Mouse (Mus musculus) G1E (cell line): ENCODE measurements at regions not wholly inside any gene's neighbourhood (a gene's known extent, or its start where the extent isn't known, plus 50 kb on each side); places are given as distances from the start of the nearest gene placed in this dataset.

Experiments
- ATAC-seq: 2 replicates; pipeline ENCODE4 v1.8.0; 2016; ENCODE audit warnings: mild to moderate bottlenecking; ENCODE audit not compliant: insufficient number of reproducible peaks, poor library complexity, low FRiP score, severe bottlenecking; ENCODE audit errors: extremely low read depth
- DNase-seq: peaks from one replicate; pipeline ENCODE4 v3.0.0; 2012; ENCODE audit warnings: low spot score
- H3K27me3 ChIP-seq: 2 replicates; pipeline ENCODE4 v1.6.1; 2012; ENCODE audit warnings: mild to moderate bottlenecking, low read length, inconsistent platforms; ENCODE audit not compliant: insufficient read depth
- H3K36me3 ChIP-seq: replicated peaks from 2 replicates; pipeline ENCODE3; 2012; ENCODE audit warnings: mild to moderate bottlenecking, inconsistent platforms
- H3K4me1 ChIP-seq: 2 replicates; pipeline ENCODE4 v1.6.1; 2012; ENCODE audit warnings: low read depth, low read length, inconsistent platforms, mixed read lengths; ENCODE audit not compliant: insufficient read depth
- H3K4me3 ChIP-seq: 2 replicates; pipeline ENCODE4 v1.5.1; 2012; ENCODE audit warnings: low read depth, mild to moderate bottlenecking, inconsistent platforms, low read length, moderate library complexity, mixed read lengths
- H3K9me3 ChIP-seq: replicated peaks from 2 replicates; pipeline ENCODE4 v1.6.1; 2012; ENCODE audit warnings: inconsistent platforms
- CTCF ChIP-seq: IDR thresholded peaks from 2 replicates; pipeline ENCODE4 v1.5.1; 2012; ENCODE audit warnings: low read depth, low read length, inconsistent platforms, mixed read lengths
- GATA1 ChIP-seq: IDR thresholded peaks from 2 replicates; pipeline ENCODE4 v1.6.1; 2012; ENCODE audit warnings: borderline replicate concordance, low read length, inconsistent platforms, mixed read lengths
- GATA2 ChIP-seq: IDR thresholded peaks from 2 replicates; pipeline ENCODE4 v1.6.1; 2012; ENCODE audit warnings: low read depth, low read length, inconsistent platforms, borderline replicate concordance
- POLR2AphosphoS5 ChIP-seq: IDR thresholded peaks from 2 replicates; pipeline ENCODE4 v1.6.1; 2012; ENCODE audit warnings: low read depth, low read length, inconsistent platforms; ENCODE audit not compliant: insufficient replicate concordance
- TAL1 ChIP-seq: conservative IDR thresholded peaks from 2 replicates; pipeline ENCODE4 v1.6.1; 2012; ENCODE audit warnings: low read depth, low read length, inconsistent platforms, mixed read lengths

- H3K36me3 ChIP-seq: no peaks in the 10 kb centered on the region
- peaks cover 27% of the 10 kb centered on the region for H3K9me3 ChIP-seq
- TF ChIP-seq GATA1: no peak
- TF ChIP-seq TAL1: no peak
- no peak for TF ChIP-seq CTCF
- no peak for TF ChIP-seq POLR2AphosphoS5
- TF ChIP-seq GATA2: no peak
- DNase-seq (no peak), ATAC-seq (no peak)
- H3K4me3 ChIP-seq: no peak overlapping the region
- no peaks in the 10 kb centered on the region for H3K4me1 ChIP-seq
- H3K27me3 ChIP-seq: no peaks in the 10 kb centered on the region
These were observed 89.1 kb downstream of the Kcnj2 start for GRCm38 (mm10) chr11:111155023-111155422.

- ATAC-seq (no peak), DNase-seq (no peak)
- Histone ChIP-seq H3K4me3 (no peak overlapping the region), H3K9me3 (peaks cover 27% of the 10 kb centered on the region), H3K4me1 (no peaks in the 10 kb centered on the region), H3K27me3 (no peaks in the 10 kb centered on the region), H3K36me3 (no peaks in the 10 kb centered on the region)
- TF ChIP-seq CTCF (no peak), POLR2AphosphoS5 (no peak), GATA2 (no peak), TAL1 (no peak), GATA1 (no peak)
These were observed 89.8 kb downstream of the Kcnj2 start for GRCm38 (mm10) chr11:111155747-111156146.

GRCm38 (mm10) chr11:111159299-111159698, 93.3 kb downstream of the Kcnj2 start:
- Histone ChIP-seq H3K27me3 (no peaks in the 10 kb centered on the region), H3K9me3 (peaks cover 32% of the 10 kb centered on the region), H3K36me3 (no peaks in the 10 kb centered on the region), H3K4me3 (no peak overlapping the region), H3K4me1 (no peaks in the 10 kb centered on the region)
- TF ChIP-seq GATA2 (no peak), TAL1 (no peak), POLR2AphosphoS5 (no peak), GATA1 (no peak), CTCF (no peak)
- ATAC-seq (no peak), DNase-seq (no peak)

- Histone ChIP-seq H3K4me3 (no peak overlapping the region), H3K4me1 (no peaks in the 10 kb centered on the region), H3K9me3 (peaks cover 14% of the 10 kb centered on the region), H3K36me3 (no peaks in the 10 kb centered on the region), H3K27me3 (no peaks in the 10 kb centered on the region)
- TF ChIP-seq CTCF (no peak), POLR2AphosphoS5 (no peak), GATA2 (no peak), TAL1 (no peak), GATA1 (no peak)
- DNase-seq: no peak
- ATAC-seq: no peak
These were observed 98.9 kb downstream of the Kcnj2 start for GRCm38 (mm10) chr11:111164907-111165306.

- no peak overlapping the region for H3K4me3 ChIP-seq
- H3K9me3 ChIP-seq: peaks cover 26% of the 10 kb centered on the region
- H3K4me1 ChIP-seq: no peaks in the 10 kb centered on the region
- H3K27me3 ChIP-seq: no peaks in the 10 kb centered on the region
- ATAC-seq: no peak
- TF ChIP-seq CTCF (no peak), GATA2 (no peak), POLR2AphosphoS5 (no peak), TAL1 (no peak), GATA1 (no peak)
- no peak for DNase-seq
- no peaks in the 10 kb centered on the region for H3K36me3 ChIP-seq
These were observed 104.3 kb downstream of the Kcnj2 start for GRCm38 (mm10) chr11:111170174-111170800.

- ATAC-seq: no peak
- TF ChIP-seq GATA1: no peak
- no peak for TF ChIP-seq CTCF
These were observed 107.6 kb downstream of the Kcnj2 start for GRCm38 (mm10) chr11:111173525-111173924.

GRCm38 (mm10) chr11:111175566-111175965, 109.6 kb downstream of the Kcnj2 start:
- no peaks in the 10 kb centered on the region for H3K4me1 ChIP-seq
- H3K36me3 ChIP-seq: no peaks in the 10 kb centered on the region
- H3K9me3 ChIP-seq: peaks cover 36% of the 10 kb centered on the region
- no peaks in the 10 kb centered on the region for H3K27me3 ChIP-seq
- no peak overlapping the region for H3K4me3 ChIP-seq
- ATAC-seq: no peak
- DNase-seq: no peak
- TF ChIP-seq CTCF (no peak), TAL1 (no peak), GATA2 (no peak), GATA1 (no peak), POLR2AphosphoS5 (no peak)

More at GRCm38 (mm10) chr11:111173525-111173924, 107.6 kb downstream of the Kcnj2 start:
- Histone ChIP-seq H3K9me3 (peaks cover 37% of the 10 kb centered on the region), H3K4me3 (no peak overlapping the region), H3K27me3 (no peaks in the 10 kb centered on the region), H3K36me3 (no peaks in the 10 kb centered on the region), H3K4me1 (no peaks in the 10 kb centered on the region)
- no peak for DNase-seq
